Mouse (Mus musculus): Measurements from ENCODE around the gene Wdfy4.

DNA sequence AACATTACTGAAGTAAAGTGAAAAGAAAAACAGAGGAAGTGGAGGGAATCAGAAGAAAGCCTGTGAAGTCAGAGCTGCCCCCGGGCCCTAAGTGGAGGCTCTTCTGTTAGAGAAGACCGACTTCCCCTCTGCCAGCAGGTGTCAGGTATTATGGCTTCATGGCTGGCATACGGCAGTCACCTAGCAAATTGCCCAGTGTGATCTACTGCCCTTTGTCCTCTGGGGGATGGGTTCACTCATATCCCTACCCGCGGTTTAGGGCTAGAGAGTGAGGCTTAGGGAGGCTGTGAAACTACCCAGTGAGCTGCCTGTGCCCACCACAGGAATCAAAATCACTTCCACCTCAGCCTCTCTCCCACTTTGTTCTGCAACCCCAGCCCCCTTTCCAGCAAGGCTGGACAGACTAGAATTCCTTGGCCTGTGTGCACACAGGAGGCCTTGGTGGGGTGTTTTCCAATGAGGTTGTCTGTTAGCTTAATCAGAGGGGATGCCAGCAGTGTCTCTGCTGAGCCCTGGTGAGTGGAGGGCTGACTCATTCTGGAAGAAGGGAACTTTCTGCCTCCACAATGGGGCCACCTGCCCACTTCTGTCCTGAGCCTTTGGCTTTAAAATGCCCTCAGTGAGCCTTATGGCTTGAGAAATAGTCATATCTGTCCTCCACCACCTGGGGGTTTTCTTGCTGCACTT, 27.1 kb upstream of the Wdfy4 start:
- no peak for TF ChIP-seq CTCF (IDR thresholded peaks at IDR 0.05; ENCODE audit: extremely low read depth, insufficient read depth, low read length)
- TF ChIP-seq POLR2A (IDR thresholded peaks at IDR 0.05; ENCODE audit: extremely low read depth, insufficient read depth, low read length), result no peak

All from cortical plate, adult 2 months (tissue).